Mouse (Mus musculus): ENCODE measurements around the gene Loxl3.

Gene Loxl3

GRCm38 (mm10) chr6:83033249-83034185 lies at the start of gene Loxl3, which contains the start of gene Dok1:
Loxl3 (plus strand) TSS chr6:83034173.
Dok1 (minus strand) TSS chr6:83033471.
- peak; percentile 71 to 77 for DNase-seq

GRCm38 (mm10) chr6:82987411-82987971 lies 46.5 kb upstream of the Loxl3 start:
- DNase-seq, result no peak

- DNase-seq, result no peak
Measured at GRCm38 (mm10) chr6:82993696-82994095, 40.3 kb upstream of the Loxl3 start.

- no peak for DNase-seq
Measured at GRCm38 (mm10) chr6:82994372-82994771, 39.6 kb upstream of the Loxl3 start.

GRCm38 (mm10) chr6:82996740-82997315 lies 37.1 kb upstream of the Loxl3 start:
- peak; percentile 83 for DNase-seq

GRCm38 (mm10) chr6:82997511-82998102 lies 36.4 kb upstream of the Loxl3 start:
- no peak for DNase-seq

- DNase-seq, result no peak
Measured at GRCm38 (mm10) chr6:82998326-82998725, 35.6 kb upstream of the Loxl3 start.

- DNase-seq, result no peak
Measured at GRCm38 (mm10) chr6:82999986-83000385, 34.0 kb upstream of the Loxl3 start.

- DNase-seq, result no peak
Measured at GRCm38 (mm10) chr6:83003082-83003481, 30.9 kb upstream of the Loxl3 start.

- DNase-seq, result no peak
Measured at GRCm38 (mm10) chr6:83003850-83004249, 30.1 kb upstream of the Loxl3 start.

- no peak for DNase-seq
Measured at GRCm38 (mm10) chr6:83004309-83004708, 29.7 kb upstream of the Loxl3 start.

GRCm38 (mm10) chr6:83004872-83005271 lies 29.1 kb upstream of the Loxl3 start:
- no peak for DNase-seq

- no peak for DNase-seq
Measured at GRCm38 (mm10) chr6:83005444-83006011, 28.4 kb upstream of the Loxl3 start.

GRCm38 (mm10) chr6:83006114-83006513 lies 27.9 kb upstream of the Loxl3 start:
- DNase-seq, result no peak

- no peak for DNase-seq
Measured at GRCm38 (mm10) chr6:83008659-83009058, 25.3 kb upstream of the Loxl3 start.

GRCm38 (mm10) chr6:83010010-83010409 lies 24.0 kb upstream of the Loxl3 start:
- no peak for DNase-seq

- no peak for DNase-seq
Measured at GRCm38 (mm10) chr6:83011255-83011654, 22.7 kb upstream of the Loxl3 start.

- no peak for DNase-seq
Measured at GRCm38 (mm10) chr6:83011756-83012155, 22.2 kb upstream of the Loxl3 start.

- DNase-seq, result no peak
Measured at GRCm38 (mm10) chr6:83013444-83013843, 20.5 kb upstream of the Loxl3 start.

- DNase-seq, result no peak
Measured at GRCm38 (mm10) chr6:83014482-83015466, 19.2 kb upstream of the Loxl3 start.

GRCm38 (mm10) chr6:83015749-83016148 lies 18.2 kb upstream of the Loxl3 start:
- no peak for DNase-seq

GRCm38 (mm10) chr6:83017190-83017589 lies 16.8 kb upstream of the Loxl3 start:
- DNase-seq, result no peak

Measured in thymus, postnatal 36 days (tissue).